Mouse (Mus musculus): ENCODE measurements around the gene Acap1.
A peak's percentile ranks its signal among the peaks of the same experiment; 100 is the strongest.
"Not testable (repeated sequence)": the region's sequence is repeated elsewhere in the genome, so short reads cannot be mapped to it uniquely, and the experiment has no call there.

Gene Acap1

DNA sequence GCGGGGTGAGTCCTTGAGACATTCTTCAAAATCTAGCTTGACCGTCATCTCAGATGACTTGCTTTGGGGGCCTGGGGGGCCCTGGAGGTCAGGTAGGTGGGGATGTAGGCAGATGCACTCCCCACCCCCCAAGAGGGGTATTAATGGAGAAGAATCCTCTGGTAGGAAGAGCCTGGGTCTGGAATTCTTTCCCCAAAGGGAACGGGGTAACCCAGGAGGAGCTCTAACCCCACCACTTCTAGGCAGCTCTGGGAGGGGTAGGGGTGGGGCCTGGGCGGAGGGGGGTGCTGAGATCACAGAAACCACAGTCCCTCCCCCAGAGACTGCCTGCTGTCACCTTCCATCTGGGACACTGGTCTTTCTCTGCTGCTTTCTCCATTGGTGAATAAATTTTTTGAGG lies at the start of gene Acap1:
Acap1 (minus strand) TSS at position 249 of the 400 bp plus-strand sequence.
- peak; percentile 71 for DNase-seq

GRCm38 (mm10) chr11:69940962-69941361 lies 45.6 kb upstream of the Acap1 start:
- no peak for DNase-seq

- DNase-seq = no peak
Measured at GRCm38 (mm10) chr11:69939731-69940130, 44.4 kb upstream of the Acap1 start.

DNA sequence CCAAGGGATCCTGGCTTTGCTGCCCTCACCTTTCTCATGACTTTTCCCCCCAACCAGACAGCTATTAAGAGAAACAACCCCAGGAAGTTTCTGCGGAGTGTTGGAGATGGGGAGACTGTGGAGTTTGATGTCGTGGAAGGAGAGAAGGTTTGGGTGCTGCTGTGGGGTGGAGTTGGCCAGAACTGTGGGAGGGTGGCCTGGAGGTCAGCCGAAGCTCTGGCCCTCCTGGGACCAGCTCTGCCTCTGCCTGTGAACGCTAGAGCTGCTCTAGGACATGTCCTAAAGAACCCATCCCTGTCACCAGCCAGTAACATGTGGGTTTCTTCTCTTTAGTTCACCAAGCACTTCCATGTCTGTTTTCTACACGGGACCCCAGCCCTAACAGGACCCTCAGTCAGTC lies 43.8 kb upstream of the Acap1 start:
- no peak for DNase-seq

DNA sequence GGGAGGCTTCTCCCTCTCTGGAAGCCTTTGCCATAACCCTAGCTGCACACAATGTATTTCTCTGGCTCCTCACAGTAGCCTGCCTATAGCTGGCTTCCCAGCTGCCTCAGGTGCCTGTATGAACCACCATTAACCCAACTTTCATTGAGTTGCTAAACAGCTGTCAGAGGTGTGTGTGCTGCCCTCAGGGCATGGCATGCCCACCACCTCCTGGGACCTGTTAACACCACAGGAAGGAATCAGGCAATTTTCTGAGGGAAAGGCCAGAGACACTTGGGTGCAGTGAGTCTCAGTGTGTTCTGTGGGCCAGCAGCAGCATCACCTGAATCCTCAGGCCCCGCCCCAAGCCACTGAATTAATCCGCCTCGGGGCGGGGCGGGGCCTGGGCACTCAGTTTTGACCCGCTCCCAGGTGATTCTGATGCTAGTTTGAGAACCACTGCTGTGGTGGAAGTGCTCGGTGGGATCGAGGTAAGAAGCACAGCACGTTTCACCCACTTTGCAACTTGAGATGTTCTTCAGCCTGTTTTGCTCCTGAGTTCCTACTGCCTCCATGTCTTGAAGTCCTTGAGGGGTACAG lies 43.2 kb upstream of the Acap1 start:
- no peak for DNase-seq

DNA sequence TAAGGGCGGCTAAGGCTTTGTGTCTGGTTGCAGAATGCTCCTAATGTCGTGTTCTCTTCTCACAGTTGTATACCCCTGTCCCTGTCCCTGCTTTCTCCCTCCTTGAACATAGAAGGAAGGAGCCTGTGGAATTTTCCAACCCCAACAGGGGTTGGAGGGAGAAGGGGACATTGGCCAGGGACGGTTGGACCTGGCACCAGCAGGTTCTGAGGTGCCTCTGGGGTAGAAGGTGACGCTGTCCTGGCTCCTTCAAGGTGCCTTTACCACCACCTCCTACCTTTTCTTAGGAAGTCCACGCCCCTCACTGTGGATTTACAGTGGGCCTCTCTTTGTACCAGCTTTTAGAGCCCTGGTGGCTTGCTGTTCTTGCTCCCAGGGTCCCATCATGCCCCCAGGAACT lies 42.5 kb upstream of the Acap1 start:
- no peak for DNase-seq

DNA sequence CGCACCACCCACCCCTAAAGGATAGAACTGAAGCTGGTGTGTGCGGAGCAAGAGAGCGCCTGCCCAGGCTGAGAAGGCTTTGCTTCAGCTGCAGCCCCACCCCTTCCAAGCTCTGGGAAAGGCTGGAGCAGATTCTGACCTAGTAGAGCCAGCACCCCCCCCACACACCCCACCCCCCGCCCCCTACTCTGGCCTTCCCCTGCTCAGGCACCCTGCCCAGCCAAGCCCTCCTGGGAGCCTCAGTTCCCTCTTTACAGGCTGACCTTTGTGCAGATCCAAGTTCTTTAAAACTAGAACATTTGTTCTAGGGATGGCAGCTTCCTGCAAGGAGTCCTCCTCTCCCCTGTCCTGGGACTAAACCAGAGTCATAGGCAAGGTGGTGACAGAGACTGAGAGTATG lies 42.0 kb upstream of the Acap1 start:
- DNase-seq = no peak

- no peak for DNase-seq
Measured at GRCm38 (mm10) chr11:69936714-69937347, 41.5 kb upstream of the Acap1 start.

GRCm38 (mm10) chr11:69936156-69936555 lies 40.8 kb upstream of the Acap1 start:
- DNase-seq = no peak

- peak; percentile 92 for DNase-seq
Measured at GRCm38 (mm10) chr11:69935137-69935879, 40.0 kb upstream of the Acap1 start, which contains the start of gene Ybx2. TSS of gene Ybx2 (plus strand) at chr11:69935796.

DNA sequence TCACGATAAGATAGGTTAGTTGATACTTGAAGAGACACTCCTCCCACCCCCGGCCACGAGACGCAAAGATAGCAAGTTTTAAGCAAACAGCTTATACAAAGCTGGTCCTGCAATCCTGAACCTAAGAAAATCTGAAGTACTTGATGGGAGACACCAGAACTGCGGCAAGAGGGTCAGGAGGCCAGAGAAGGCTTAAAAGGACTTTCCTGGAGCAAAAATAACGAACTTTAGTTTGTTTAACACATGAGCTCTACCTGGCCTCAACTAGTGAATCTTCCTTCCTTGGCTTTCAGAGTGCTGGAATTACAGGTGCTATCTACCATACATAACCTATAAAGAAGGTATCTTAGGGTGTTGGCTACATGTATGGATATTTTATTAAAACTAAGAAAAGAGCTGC lies 39.3 kb upstream of the Acap1 start:
- peak; percentile 9 for DNase-seq

DNA sequence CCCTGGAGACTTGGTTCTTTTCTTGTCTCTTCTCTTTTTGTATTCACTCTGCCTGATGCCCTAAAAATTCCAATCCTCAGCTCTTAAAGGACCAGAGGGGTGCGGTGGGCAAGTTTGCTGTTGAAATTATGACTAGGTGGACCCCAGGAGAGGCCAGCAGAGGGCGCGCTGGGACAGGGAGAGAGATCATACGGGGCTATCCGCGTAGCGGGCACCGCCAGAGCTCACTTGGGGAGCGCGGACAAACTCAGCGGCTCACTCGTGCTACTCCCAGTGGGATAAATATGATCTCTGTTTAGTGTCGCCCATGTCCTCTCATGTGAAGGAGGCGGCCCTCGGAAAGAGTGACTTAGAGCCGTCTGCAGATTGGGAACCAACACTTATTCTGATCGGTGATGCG lies 38.8 kb upstream of the Acap1 start:
- DNase-seq = peak; percentile 96

DNA sequence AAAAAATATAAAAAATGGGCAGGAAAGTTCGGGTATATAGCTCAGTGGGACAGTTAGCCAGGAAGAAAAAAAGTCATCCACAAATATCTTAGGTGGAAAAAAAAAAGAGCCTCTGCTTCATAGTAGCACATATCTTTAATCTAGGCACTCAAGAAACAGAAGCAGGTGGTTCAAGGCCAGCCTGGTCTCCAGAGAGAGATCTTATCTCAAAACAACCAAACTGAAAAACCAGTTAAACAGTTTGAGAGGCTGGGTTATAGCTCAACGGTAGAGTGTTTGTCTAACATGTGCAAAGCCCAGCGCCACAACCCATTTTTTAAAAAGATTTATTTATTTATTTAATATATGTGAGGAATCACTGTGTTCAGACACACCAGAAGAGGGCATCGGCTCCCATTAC lies 37.7 kb upstream of the Acap1 start:
- DNase-seq = no peak

DNA sequence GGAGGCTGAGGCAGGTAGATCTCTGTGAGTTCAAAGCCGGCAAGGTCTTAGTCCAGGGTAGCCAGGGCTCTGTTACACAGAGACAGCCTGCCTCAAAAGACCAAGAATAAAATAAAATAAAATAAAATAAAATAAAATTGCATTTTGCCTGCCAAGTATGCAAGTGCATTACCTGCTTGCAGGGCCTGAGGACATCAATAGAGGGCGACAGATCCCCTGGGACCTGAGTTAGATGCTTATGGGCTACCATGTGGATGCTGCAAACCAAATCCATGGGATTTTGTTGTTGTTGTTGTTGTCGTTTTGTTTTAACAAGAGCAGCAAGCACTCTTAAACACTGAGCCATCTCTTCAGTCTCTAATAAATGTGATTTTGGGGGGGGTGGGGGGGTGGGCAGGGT lies 36.9 kb upstream of the Acap1 start:
- DNase-seq = no peak

GRCm38 (mm10) chr11:69931769-69932168 lies 36.4 kb upstream of the Acap1 start:
- no peak for DNase-seq

DNA sequence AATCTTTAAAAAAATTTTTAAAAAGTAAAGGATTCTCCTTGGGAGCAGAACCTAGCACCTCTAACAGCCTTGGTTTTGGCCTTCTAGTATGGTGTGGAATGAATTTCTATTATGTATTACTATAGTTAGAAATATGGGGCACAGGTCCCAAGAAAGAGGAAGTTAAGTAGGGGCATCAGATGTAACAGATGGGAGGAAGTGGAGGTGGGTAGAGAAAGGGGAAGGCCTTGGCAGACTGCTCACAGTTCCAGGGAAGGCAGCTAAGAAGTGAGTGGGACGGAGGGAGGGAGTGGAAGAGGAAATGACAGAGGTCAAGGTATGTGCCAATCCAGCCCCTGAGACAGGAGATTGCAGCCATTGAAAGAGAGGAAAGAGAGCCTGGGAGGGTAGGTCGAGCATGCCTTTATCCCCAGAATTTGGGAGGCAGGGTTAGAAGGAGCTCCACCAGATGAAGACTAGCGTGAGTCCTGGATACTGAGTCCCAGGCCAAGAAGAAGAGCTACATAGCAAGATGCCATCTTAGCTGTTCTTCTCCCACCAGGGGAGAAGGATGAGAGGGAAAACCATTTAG lies 35.7 kb upstream of the Acap1 start:
- DNase-seq = no peak

DNA sequence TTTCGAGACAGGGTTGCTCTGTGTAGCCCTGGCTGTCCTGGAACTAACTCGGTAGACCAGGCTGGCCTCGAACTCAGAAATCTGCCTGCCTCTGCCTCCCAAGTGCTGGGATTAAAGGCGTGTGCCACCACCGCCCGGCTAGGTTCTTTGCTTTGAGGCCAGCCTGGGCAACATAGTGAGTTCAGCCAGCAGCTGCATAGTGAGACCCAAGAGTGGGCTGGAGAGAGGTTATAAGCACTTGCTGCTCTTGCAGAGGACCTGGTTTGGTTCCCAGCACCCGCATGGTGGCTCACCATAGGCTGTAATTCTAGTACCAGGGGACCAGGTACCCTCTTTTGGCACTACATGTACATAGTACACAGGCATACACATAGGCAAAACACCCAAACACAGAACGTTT lies 34.8 kb upstream of the Acap1 start:
- not testable (repeated sequence) for DNase-seq

DNA sequence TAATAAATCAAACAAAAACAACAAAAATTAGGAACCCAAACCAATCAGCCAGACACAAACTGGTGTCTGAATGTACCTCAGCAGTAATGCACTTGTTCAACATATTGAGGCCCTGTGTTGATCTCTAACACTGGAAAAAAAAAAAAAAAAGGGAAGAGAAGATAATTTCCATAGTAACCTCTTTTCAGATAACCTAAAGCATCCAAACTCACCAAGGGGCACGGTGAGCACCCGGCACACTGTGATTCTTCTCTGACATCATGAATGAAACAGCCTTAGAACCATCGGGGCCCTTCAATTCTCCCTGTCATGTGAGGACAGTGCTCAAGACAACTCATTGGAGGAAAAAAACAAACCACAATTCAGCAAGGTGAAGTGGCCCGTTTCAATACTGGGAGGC lies 34.4 kb upstream of the Acap1 start:
- DNase-seq = no peak

- no peak for DNase-seq
Measured at GRCm38 (mm10) chr11:69927501-69927900, 32.2 kb upstream of the Acap1 start.

DNA sequence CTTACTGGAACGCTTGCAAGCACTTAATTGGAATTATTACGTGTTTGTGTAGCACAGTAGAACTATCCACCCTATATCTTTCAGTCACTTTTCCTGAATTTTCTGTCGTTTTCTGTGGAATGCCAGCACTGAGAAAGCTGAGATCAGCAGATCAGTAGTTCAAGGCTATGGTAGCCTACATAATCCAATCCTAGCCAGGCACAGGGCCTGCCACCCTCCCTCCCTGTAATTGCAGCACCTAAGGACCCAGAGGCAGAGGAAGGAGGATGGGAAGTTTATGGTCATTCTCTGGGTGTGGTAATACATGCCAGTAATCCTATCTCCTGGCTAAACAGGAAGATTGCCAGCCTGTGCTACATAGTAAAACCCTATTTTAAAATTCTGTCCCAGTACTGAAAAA lies 27.5 kb upstream of the Acap1 start:
- DNase-seq = no peak

- no peak for DNase-seq
Measured at GRCm38 (mm10) chr11:69922012-69922756, 26.8 kb upstream of the Acap1 start.

DNA sequence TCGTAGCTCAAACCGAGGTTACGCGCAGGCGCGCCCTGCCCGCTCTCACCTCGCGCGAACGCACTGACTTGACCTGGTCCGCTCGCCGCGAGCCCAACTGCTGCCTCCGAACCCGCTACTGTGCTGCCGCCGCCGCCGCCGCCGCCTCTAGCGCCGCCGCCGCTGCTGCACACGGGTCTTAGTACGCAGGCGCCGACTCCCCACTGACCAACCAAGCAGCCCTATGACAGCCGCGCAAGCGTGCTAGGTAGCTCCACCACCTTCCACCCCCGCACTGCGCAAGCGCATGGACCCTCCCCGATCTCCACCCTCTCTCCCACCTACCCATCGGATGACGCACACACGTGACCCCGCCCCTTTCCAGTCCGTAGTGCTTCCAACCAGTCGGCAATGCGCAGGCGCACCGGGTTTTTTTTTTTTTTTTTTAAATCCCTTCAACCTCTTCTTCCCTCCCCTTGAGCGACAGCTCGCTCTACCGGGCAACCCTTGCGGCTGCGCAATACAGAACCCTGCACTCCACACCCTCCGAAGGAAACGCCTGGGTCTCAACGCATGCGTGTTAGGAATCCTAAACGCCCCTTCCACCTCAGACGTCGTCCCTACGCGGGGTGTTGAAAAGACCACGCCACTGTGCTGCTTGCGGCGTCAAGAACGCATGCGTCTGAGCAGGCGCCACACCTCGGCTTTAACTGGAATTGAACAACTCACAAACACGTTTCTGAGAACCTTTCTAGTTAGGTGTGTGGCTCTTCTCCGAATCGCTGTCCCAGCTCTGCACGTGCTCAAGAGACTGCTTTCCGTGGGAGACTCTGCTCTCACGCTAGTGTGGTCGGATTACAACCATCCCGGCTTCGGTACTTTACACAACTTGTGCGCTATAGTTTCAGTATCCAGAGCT lies 26.0 kb upstream of the Acap1 start, which contains the start of gene Eif5a:
Eif5a (minus strand) TSS at position 845 of the 898 bp plus-strand sequence.
- peak; percentile 100 for DNase-seq
